Mouse (Mus musculus): ENCODE measurements around the gene Parp16.
"Not testable (repeated sequence)": the region's sequence is repeated elsewhere in the genome, so short reads cannot be mapped to it uniquely, and the experiment has no call there.

The Parp16 gene

GRCm38 (mm10) chr9:65178336-65179213 lies 16.6 kb upstream of the Parp16 start:
- peak; percentile 54 for DNase-seq (ENCODE audit: low spot score)

GRCm38 (mm10) chr9:65179817-65180624 lies 15.1 kb upstream of the Parp16 start:
- DNase-seq (ENCODE audit: low spot score) = no peak

- peak; percentile 72 for DNase-seq (ENCODE audit: low spot score)
These were observed 6.6 kb upstream of the Parp16 start for GRCm38 (mm10) chr9:65188599-65188998.

GRCm38 (mm10) chr9:65190306-65190705 lies 4.8 kb upstream of the Parp16 start:
- DNase-seq (ENCODE audit: low spot score) = no peak

GRCm38 (mm10) chr9:65191389-65191754 lies 3.8 kb upstream of the Parp16 start:
- no peak for DNase-seq (ENCODE audit: low spot score)

GRCm38 (mm10) chr9:65191755-65192469 lies 3.2 kb upstream of the Parp16 start:
- DNase-seq (ENCODE audit: low spot score) = no peak

- DNase-seq (ENCODE audit: low spot score) = no peak
These were observed 1.9 kb upstream of the Parp16 start for GRCm38 (mm10) chr9:65193214-65193613.

- DNase-seq (ENCODE audit: low spot score) = peak; percentile 37
These were observed 448 bp downstream of the Parp16 start for GRCm38 (mm10) chr9:65195621-65195981.

GRCm38 (mm10) chr9:65195982-65196737 lies 1.0 kb downstream of the Parp16 start:
- DNase-seq (ENCODE audit: low spot score) = no peak

GRCm38 (mm10) chr9:65196738-65197569 lies 1.8 kb downstream of the Parp16 start:
- DNase-seq (ENCODE audit: low spot score) = peak; percentile 93

- no peak for DNase-seq (ENCODE audit: low spot score)
These were observed 2.7 kb downstream of the Parp16 start for GRCm38 (mm10) chr9:65197826-65198225.

GRCm38 (mm10) chr9:65199723-65200122 lies 4.6 kb downstream of the Parp16 start:
- DNase-seq (ENCODE audit: low spot score) = no peak

- DNase-seq (ENCODE audit: low spot score) = no peak
These were observed 5.5 kb downstream of the Parp16 start for GRCm38 (mm10) chr9:65200606-65201005.

- DNase-seq (ENCODE audit: low spot score) = no peak
These were observed 5.8 kb downstream of the Parp16 start for GRCm38 (mm10) chr9:65201021-65201380.

GRCm38 (mm10) chr9:65201381-65202164 lies 6.4 kb downstream of the Parp16 start:
- peak; percentile 78 for DNase-seq (ENCODE audit: low spot score)

GRCm38 (mm10) chr9:65202165-65202754 lies 7.1 kb downstream of the Parp16 start:
- DNase-seq (ENCODE audit: low spot score) = no peak

- no peak for DNase-seq (ENCODE audit: low spot score)
These were observed 10.1 kb downstream of the Parp16 start for GRCm38 (mm10) chr9:65205049-65205815.

- not testable (repeated sequence) for DNase-seq (ENCODE audit: low spot score)
These were observed 12.1 kb downstream of the Parp16 start for GRCm38 (mm10) chr9:65207041-65207815.

All from ovary, postnatal 36 days (tissue).